Mouse (Mus musculus): ENCODE data around the gene 4930444G20Rik. TPM values are rescaled to one million over a fixed set of nuclear protein-coding genes. Genes with fewer than 3 reads are reported as not detected.
"Not testable (repeated sequence)": the region's sequence is repeated elsewhere in the genome, so short reads cannot be mapped to it uniquely, and the experiment has no call there.

The 4930444G20Rik gene
- not detected in 2 replicates for polyA plus RNA-seq (2012; ENCODE audit: insufficient read depth, insufficient read length, missing spikeins)

DNA sequence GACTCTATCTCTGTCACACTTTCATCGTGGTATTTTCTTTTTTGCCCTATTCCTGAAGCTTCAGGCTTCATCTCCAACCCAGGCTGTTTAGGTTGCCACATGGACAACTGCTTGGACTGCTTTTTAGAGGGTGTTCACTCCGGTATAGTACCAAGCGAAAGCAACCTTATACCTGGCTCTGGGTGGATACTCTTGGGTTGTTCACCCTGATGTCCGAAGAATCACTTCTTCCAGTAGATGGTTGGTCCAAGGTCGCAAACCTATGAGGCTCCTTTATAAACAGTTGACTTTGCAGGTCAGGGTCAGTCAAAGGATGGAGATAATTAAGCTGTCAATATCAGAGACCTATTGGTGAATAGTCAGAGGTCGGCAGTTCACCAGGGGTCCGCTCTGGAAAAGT lies at the start of gene 4930444G20Rik:
Gene 4930444G20Rik, minus strand, starts transcription at position 101 of the 400 bp plus-strand sequence.
- not testable (repeated sequence) for H3K27ac ChIP-seq (ENCODE audit: insufficient read depth, low read depth, low read length); H3K4me1 ChIP-seq (ENCODE audit: control insufficient read depth, insufficient read depth, low read length); H3K4me3 ChIP-seq (ENCODE audit: insufficient read depth, low read length)

DNA sequence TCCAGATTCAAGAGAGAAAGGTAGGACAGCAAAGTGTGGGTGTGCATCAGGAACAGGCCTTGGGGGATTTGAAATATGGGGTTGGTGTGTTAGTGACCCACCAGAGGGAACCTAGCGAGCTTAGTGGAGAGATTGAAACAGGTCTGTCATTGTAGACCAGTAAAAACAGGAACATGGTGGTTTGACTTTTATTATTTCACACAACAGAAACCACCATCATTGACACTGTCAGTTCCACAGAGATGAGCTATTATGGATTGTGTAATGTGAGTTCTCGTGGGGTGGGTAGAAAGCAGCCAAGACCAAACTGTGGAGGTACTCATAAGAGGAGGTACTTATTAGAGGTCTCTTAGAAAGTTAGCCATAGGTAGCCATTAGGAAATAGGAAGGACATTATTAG lies 6.7 kb upstream of the 4930444G20Rik start:
- peaks cover 23% of the 10 kb centered on the region for H3K4me1 ChIP-seq (ENCODE audit: control insufficient read depth, insufficient read depth, low read length)
- TF ChIP-seq POLR2A (IDR thresholded peaks at IDR 0.05; ENCODE audit: borderline replicate concordance, low read depth, low read length) (no peak), CTCF (IDR thresholded peaks at IDR 0.05; ENCODE audit: low read depth, low read length) (no peak)
- H3K27ac ChIP-seq (ENCODE audit: insufficient read depth, low read depth, low read length) = no peak overlapping the region
- H3K4me3 ChIP-seq (ENCODE audit: insufficient read depth, low read length) = no peak overlapping the region

DNA sequence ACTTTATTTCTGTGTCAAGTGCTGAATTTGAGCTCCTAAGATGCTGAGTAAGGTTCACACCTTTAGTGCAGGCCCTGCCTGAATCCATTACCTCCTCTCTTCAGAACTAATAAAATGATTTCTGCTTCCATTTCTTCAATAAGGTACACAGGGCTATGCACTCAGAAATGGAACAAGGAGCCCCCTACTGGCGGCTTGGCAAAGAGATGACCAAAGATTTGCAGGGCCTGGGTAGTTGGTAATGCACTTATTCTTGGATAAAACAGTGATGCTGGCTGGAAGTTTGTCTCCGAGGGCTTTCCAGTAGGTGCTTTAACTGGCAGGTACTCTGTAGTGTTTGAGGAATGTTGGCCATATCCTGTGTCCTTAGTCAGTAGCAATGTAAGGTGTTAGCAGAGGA lies 4.9 kb upstream of the 4930444G20Rik start:
- H3K4me1 ChIP-seq (ENCODE audit: control insufficient read depth, insufficient read depth, low read length) = peaks cover 23% of the 10 kb centered on the region
- no peak overlapping the region for H3K27ac ChIP-seq (ENCODE audit: insufficient read depth, low read depth, low read length)
- TF ChIP-seq POLR2A (IDR thresholded peaks at IDR 0.05; ENCODE audit: borderline replicate concordance, low read depth, low read length) = no peak
- H3K4me3 ChIP-seq (ENCODE audit: insufficient read depth, low read length) = no peak overlapping the region

DNA sequence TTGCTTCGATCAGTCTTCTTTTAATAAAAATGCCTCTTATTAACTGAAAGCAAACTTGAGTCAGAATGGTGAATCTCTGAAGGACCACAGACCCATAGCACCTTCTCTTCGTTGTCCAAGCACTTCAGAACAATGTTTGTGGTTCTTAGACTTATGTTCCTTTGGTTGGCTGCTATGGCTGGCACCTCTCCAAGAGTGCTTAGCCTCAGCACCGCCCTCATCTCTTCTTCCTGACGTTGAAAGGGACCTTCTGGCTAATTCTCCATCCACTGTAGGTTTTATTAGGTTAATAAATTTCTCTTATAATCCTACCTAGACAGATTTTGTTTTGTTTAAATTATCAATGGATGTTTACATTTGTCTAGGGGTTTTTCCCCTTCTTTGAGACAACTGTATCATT lies 2.7 kb upstream of the 4930444G20Rik start:
- TF ChIP-seq CTCF (IDR thresholded peaks at IDR 0.05; ENCODE audit: low read depth, low read length) (no peak), POLR2A (IDR thresholded peaks at IDR 0.05; ENCODE audit: borderline replicate concordance, low read depth, low read length) (no peak)
- peak overlapping the region; percentile 60 for H3K27ac ChIP-seq (ENCODE audit: insufficient read depth, low read depth, low read length)

GRCm38 (mm10) chr10:22070168-22070567 lies 2.3 kb upstream of the 4930444G20Rik start:
- Histone ChIP-seq H3K4me3 (ENCODE audit: insufficient read depth, low read length) (no peak overlapping the region), H3K4me1 (ENCODE audit: control insufficient read depth, insufficient read depth, low read length) (peaks cover 23% of the 10 kb centered on the region), H3K27ac (ENCODE audit: insufficient read depth, low read depth, low read length) (peak overlapping the region; percentile 60)
- no peak for TF ChIP-seq CTCF (IDR thresholded peaks at IDR 0.05; ENCODE audit: low read depth, low read length)
- no peak for TF ChIP-seq POLR2A (IDR thresholded peaks at IDR 0.05; ENCODE audit: borderline replicate concordance, low read depth, low read length)

More for the DNA sequence above, 2.7 kb upstream of the 4930444G20Rik start:
- H3K4me1 ChIP-seq (ENCODE audit: control insufficient read depth, insufficient read depth, low read length) = peaks cover 23% of the 10 kb centered on the region
- no peak overlapping the region for H3K4me3 ChIP-seq (ENCODE audit: insufficient read depth, low read length)

- peaks cover 4% of the 10 kb centered on the region for H3K4me1 ChIP-seq (ENCODE audit: control insufficient read depth, insufficient read depth, low read length)
- no peak overlapping the region for H3K4me3 ChIP-seq (ENCODE audit: insufficient read depth, low read length)
- TF ChIP-seq POLR2A (IDR thresholded peaks at IDR 0.05; ENCODE audit: borderline replicate concordance, low read depth, low read length) (no peak), CTCF (IDR thresholded peaks at IDR 0.05; ENCODE audit: low read depth, low read length) (no peak)
- H3K27ac ChIP-seq (ENCODE audit: insufficient read depth, low read depth, low read length) = no peak overlapping the region
Observed at GRCm38 (mm10) chr10:22059415-22059814, 8.5 kb downstream of the 4930444G20Rik start.

DNA sequence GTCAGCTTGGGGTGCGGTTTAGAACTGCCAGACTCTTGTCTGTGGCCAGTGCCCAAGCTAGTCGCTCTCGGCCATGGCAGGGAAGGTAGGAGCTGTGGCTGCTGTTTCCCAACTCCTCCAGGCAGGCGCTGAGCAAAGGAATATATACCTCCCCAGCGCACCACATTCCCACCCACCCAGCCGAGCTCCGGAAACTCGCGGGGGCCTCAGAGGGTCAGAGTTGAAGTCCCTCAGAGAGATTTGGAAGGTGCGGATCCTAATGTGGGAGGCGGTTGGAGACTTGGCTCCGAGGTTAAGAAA lies 8.9 kb downstream of the 4930444G20Rik start:
- Histone ChIP-seq H3K4me3 (ENCODE audit: insufficient read depth, low read length) (no peak overlapping the region), H3K27ac (ENCODE audit: insufficient read depth, low read depth, low read length) (no peak overlapping the region), H3K4me1 (ENCODE audit: control insufficient read depth, insufficient read depth, low read length) (peaks cover 4% of the 10 kb centered on the region)
- TF ChIP-seq CTCF (IDR thresholded peaks at IDR 0.05; ENCODE audit: low read depth, low read length) (no peak), POLR2A (IDR thresholded peaks at IDR 0.05; ENCODE audit: borderline replicate concordance, low read depth, low read length) (no peak)

DNA sequence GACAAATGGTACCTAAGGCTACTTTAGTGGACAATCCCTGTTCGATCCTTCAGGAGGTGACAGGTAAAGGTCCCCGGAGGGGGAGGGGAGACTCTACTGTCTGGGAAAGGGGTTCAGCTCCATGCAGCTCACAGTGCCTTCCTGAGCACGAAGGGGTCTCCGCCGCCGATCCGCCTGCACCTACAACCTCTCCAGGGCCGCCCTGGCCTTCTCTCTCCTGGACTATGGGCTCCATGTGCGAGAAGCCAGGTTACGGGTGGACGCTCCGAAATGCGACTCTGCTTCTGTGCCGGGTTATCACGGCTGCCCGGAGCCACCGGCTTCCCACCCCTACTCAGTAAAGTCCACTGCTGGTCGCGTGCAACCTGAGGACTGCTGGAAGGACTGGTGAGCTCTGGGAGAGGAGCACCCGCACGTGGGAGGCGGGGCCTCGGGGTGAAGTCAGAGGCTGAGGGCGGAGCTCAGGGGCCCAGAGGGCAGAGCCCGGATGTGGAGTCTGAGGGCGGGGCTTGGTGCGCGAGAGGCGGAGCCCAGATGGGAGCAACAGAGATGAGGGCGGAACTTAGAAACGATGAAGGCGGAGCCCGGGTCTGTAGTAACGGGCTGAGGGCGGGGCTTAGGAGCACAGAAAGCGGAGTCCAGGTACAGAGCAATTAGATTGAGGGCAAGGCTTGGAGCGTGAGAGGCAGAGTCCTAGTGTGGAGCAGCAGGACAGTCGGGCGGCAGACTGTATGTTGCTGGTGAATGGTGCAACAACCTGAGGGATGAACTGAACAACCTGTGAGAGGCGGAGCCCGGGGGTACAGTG lies 9.5 kb downstream of the 4930444G20Rik start:
- H3K4me1 ChIP-seq (ENCODE audit: control insufficient read depth, insufficient read depth, low read length) = peaks cover 4% of the 10 kb centered on the region
- TF ChIP-seq POLR2A (IDR thresholded peaks at IDR 0.05; ENCODE audit: borderline replicate concordance, low read depth, low read length) (no peak), CTCF (IDR thresholded peaks at IDR 0.05; ENCODE audit: low read depth, low read length) (no peak)
- H3K4me3 ChIP-seq (ENCODE audit: insufficient read depth, low read length) = no peak overlapping the region
- no peak overlapping the region for H3K27ac ChIP-seq (ENCODE audit: insufficient read depth, low read depth, low read length)

- Histone ChIP-seq H3K4me1 (ENCODE audit: control insufficient read depth, insufficient read depth, low read length) (peaks cover 4% of the 10 kb centered on the region), H3K4me3 (ENCODE audit: insufficient read depth, low read length) (no peak overlapping the region), H3K27ac (ENCODE audit: insufficient read depth, low read depth, low read length) (no peak overlapping the region)
- no peak for TF ChIP-seq CTCF (IDR thresholded peaks at IDR 0.05; ENCODE audit: low read depth, low read length)
- TF ChIP-seq POLR2A (IDR thresholded peaks at IDR 0.05; ENCODE audit: borderline replicate concordance, low read depth, low read length) = no peak
Observed at GRCm38 (mm10) chr10:22055308-22055707, 12.6 kb downstream of the 4930444G20Rik start.

DNA sequence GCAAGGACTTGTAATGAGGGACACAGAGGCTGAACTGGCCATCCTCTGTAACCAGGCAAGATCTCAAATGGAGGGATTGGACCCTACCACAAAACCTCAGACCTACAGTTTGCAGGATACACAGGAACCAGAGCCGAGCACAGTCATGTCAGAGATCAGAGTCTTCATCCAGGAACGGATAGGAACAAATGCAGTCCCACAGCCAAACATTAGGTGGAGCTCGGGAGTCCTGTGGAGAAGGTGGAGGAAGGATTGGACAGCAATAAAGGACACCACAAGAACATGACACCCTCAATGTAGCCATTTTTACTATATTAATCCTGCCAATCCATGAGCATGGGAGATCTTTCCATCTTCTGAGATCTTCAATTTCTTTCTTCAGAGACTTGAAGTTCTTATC lies 31.6 kb downstream of the 4930444G20Rik start:
- not testable (repeated sequence) for H3K27ac ChIP-seq (ENCODE audit: insufficient read depth, low read depth, low read length); H3K4me3 ChIP-seq (ENCODE audit: insufficient read depth, low read length); H3K4me1 ChIP-seq (ENCODE audit: control insufficient read depth, insufficient read depth, low read length)

DNA sequence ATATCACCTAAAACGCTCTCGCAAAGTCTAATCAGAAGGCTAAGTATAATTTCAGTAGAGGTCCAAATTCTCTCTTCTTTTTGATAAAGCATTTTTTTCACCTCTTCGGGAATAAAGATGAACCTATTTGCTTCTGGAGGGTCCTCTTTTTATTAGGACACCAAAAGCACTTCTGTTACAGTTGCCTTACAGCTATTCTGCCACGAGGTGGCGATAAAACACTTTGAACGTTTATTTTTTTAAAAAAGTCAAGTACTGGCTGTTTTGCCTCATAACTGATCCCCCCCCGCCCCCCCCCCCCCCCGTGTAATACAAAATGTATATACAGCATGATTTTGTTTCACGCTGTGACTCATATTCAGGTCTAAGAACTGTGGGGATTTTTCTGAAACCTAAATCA lies 33.6 kb downstream of the 4930444G20Rik start:
- Histone ChIP-seq H3K27ac (ENCODE audit: insufficient read depth, low read depth, low read length) (no peak overlapping the region), H3K4me3 (ENCODE audit: insufficient read depth, low read length) (no peak overlapping the region), H3K4me1 (ENCODE audit: control insufficient read depth, insufficient read depth, low read length) (no peaks in the 10 kb centered on the region)
- TF ChIP-seq POLR2A (IDR thresholded peaks at IDR 0.05; ENCODE audit: borderline replicate concordance, low read depth, low read length) = no peak
- no peak for TF ChIP-seq CTCF (IDR thresholded peaks at IDR 0.05; ENCODE audit: low read depth, low read length)
